Mouse (Mus musculus): ENCODE measurements around the gene Snx29. TPM values are rescaled to one million over a fixed set of nuclear protein-coding genes. Genes with fewer than 3 reads are reported as not detected.

Gene Snx29
- polyA plus RNA-seq, 1 experiment from 2014 or later, result 14.3 TPM

GRCm38 (mm10) chr16:11725901-11726300 lies 403.2 kb downstream of the Snx29 start:
- WGBS, result 90% methylated on average over 2 of the region's 2 CpGs
- no peak for ATAC-seq (ENCODE audit: low FRiP score)
- H3K27ac ChIP-seq, result no peak overlapping the region

GRCm38 (mm10) chr16:11727331-11727730 lies 404.6 kb downstream of the Snx29 start:
- Histone ChIP-seq H3K4me1 (replicated peaks; ENCODE audit: control insufficient read depth, insufficient read depth, low read length) (no peaks in the 10 kb centered on the region), H3K9ac (no peak overlapping the region), H3K4me3 (replicated peaks; ENCODE audit: low read length) (no peak overlapping the region), H3K36me3 (replicated peaks; ENCODE audit: control insufficient read depth, insufficient read depth) (no peaks in the 10 kb centered on the region), H3K9me3 (ENCODE audit: control insufficient read depth, low read length) (no peaks in the 10 kb centered on the region), H3K27me3 (ENCODE audit: control insufficient read depth, insufficient read depth, low read length) (no peaks in the 10 kb centered on the region), H3K27ac (no peak overlapping the region), H3K4me2 (replicated peaks) (no peak overlapping the region)
- 92% methylated on average over 9 of the region's 9 CpGs for WGBS
- DNase-seq (ENCODE audit: low spot score), result no peak
- no peak for ATAC-seq (ENCODE audit: low FRiP score)

More at GRCm38 (mm10) chr16:11725901-11726300, 403.2 kb downstream of the Snx29 start:
- no peak for DNase-seq (ENCODE audit: low spot score)
- Histone ChIP-seq H3K9ac (no peak overlapping the region), H3K4me3 (replicated peaks; ENCODE audit: low read length) (no peak overlapping the region), H3K9me3 (ENCODE audit: control insufficient read depth, low read length) (no peaks in the 10 kb centered on the region), H3K27me3 (ENCODE audit: control insufficient read depth, insufficient read depth, low read length) (no peaks in the 10 kb centered on the region), H3K36me3 (replicated peaks; ENCODE audit: control insufficient read depth, insufficient read depth) (no peaks in the 10 kb centered on the region), H3K4me2 (replicated peaks) (no peak overlapping the region), H3K4me1 (replicated peaks; ENCODE audit: control insufficient read depth, insufficient read depth, low read length) (no peaks in the 10 kb centered on the region)

GRCm38 (mm10) chr16:11728131-11728530 lies 405.4 kb downstream of the Snx29 start:
- Histone ChIP-seq H3K9ac (no peak overlapping the region), H3K9me3 (ENCODE audit: control insufficient read depth, low read length) (no peaks in the 10 kb centered on the region), H3K27me3 (ENCODE audit: control insufficient read depth, insufficient read depth, low read length) (no peaks in the 10 kb centered on the region), H3K36me3 (replicated peaks; ENCODE audit: control insufficient read depth, insufficient read depth) (no peaks in the 10 kb centered on the region), H3K4me3 (replicated peaks; ENCODE audit: low read length) (no peak overlapping the region), H3K4me1 (replicated peaks; ENCODE audit: control insufficient read depth, insufficient read depth, low read length) (no peaks in the 10 kb centered on the region), H3K27ac (no peak overlapping the region), H3K4me2 (replicated peaks) (no peak overlapping the region)
- WGBS, result 86% methylated on average over 3 of the region's 3 CpGs
- ATAC-seq (ENCODE audit: low FRiP score) (no peak), DNase-seq (ENCODE audit: low spot score) (no peak)

GRCm38 (mm10) chr16:11728627-11729026 lies 405.9 kb downstream of the Snx29 start:
- H3K27ac ChIP-seq, result no peak overlapping the region
- H3K4me2 ChIP-seq (replicated peaks), result no peak overlapping the region
- no peaks in the 10 kb centered on the region for H3K9me3 ChIP-seq (ENCODE audit: control insufficient read depth, low read length)
- H3K4me3 ChIP-seq (replicated peaks; ENCODE audit: low read length), result no peak overlapping the region
- no peak for ATAC-seq (ENCODE audit: low FRiP score)
- no peaks in the 10 kb centered on the region for H3K27me3 ChIP-seq (ENCODE audit: control insufficient read depth, insufficient read depth, low read length)
- H3K9ac ChIP-seq, result no peak overlapping the region
- WGBS, result 86% methylated on average over 3 of the region's 3 CpGs
- H3K4me1 ChIP-seq (replicated peaks; ENCODE audit: control insufficient read depth, insufficient read depth, low read length), result no peaks in the 10 kb centered on the region
- DNase-seq (ENCODE audit: low spot score), result no peak
- H3K36me3 ChIP-seq (replicated peaks; ENCODE audit: control insufficient read depth, insufficient read depth), result no peaks in the 10 kb centered on the region

DNA sequence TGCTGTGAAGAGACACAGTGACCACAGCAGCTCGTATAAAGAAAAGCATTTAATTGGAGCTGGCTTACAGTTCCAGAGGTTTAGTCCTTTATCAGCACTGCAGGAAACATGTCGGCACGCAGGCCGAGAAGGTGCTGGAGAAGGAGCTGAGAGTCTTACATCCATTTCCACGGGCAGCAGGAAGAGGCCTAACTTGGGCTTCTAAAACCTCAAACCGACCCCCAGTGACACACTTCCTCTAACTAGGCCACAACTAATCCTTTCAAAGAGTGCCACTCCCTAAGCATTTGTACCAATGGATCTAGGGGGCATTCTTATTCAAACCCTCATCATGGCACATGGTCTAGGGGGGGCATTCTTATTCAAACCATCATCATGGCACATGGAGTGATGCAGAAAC lies 406.4 kb downstream of the Snx29 start:
- DNase-seq (ENCODE audit: low spot score) (no peak), ATAC-seq (ENCODE audit: low FRiP score) (no peak)
- Histone ChIP-seq H3K4me1 (replicated peaks; ENCODE audit: control insufficient read depth, insufficient read depth, low read length) (no peaks in the 10 kb centered on the region), H3K27me3 (ENCODE audit: control insufficient read depth, insufficient read depth, low read length) (no peaks in the 10 kb centered on the region), H3K9ac (no peak overlapping the region), H3K27ac (no peak overlapping the region), H3K4me3 (replicated peaks; ENCODE audit: low read length) (no peak overlapping the region), H3K4me2 (replicated peaks) (no peak overlapping the region), H3K9me3 (ENCODE audit: control insufficient read depth, low read length) (no peaks in the 10 kb centered on the region), H3K36me3 (replicated peaks; ENCODE audit: control insufficient read depth, insufficient read depth) (no peaks in the 10 kb centered on the region)
- WGBS, result 85% methylated on average over 6 of the region's 6 CpGs

DNA sequence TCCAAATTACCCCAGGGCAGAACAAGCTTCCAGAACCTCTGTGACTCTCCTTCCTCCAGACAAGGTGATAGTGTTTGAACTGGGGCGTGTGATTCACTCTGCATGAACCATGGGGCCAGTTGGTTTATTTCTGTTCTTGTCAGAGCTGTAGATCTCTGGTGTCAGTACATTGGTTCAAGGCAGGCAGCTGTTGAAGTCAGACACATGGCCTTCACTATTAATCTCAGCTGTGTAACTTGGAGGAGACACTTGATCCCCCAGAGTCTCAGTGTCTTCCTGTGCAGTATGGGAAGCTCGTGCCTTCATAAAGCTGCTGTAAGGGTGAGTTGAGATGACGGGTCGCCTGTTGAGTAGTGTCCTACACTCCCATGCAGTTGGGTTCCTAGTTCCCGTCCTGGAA lies 407.1 kb downstream of the Snx29 start:
- ATAC-seq (ENCODE audit: low FRiP score) (no peak), DNase-seq (ENCODE audit: low spot score) (no peak)
- Histone ChIP-seq H3K36me3 (replicated peaks; ENCODE audit: control insufficient read depth, insufficient read depth) (no peaks in the 10 kb centered on the region), H3K4me1 (replicated peaks; ENCODE audit: control insufficient read depth, insufficient read depth, low read length) (no peaks in the 10 kb centered on the region), H3K27me3 (ENCODE audit: control insufficient read depth, insufficient read depth, low read length) (no peaks in the 10 kb centered on the region), H3K27ac (no peak overlapping the region), H3K4me3 (replicated peaks; ENCODE audit: low read length) (no peak overlapping the region), H3K4me2 (replicated peaks) (no peak overlapping the region), H3K9ac (no peak overlapping the region), H3K9me3 (ENCODE audit: control insufficient read depth, low read length) (no peaks in the 10 kb centered on the region)
- WGBS, result 91% methylated on average over 5 of the region's 5 CpGs

DNA sequence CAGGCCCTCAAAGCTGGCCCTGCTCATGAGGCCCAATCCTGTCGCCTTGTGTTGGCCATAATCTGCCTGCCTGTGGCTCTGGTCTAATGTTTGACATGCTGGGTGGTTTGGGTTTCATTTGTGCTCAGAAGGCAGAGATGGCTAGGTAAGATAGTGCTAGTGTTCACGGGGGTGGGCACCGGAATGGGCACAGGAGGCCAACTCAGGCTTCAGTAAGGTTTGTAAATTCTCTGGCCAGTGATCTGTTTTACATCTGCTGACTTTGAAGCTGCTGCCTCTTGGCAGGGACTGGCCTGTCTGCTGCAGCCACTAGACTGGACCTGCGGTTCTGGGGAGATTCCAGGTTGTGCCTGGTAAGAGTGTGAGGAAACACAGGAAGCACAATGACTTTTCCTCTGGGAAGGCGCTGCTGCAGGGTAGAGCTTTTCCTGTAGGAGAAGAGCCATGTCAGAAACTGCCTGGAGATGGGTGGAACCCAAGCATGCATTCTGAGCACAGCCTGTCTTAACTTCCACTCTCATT lies 408.4 kb downstream of the Snx29 start:
- WGBS, result 91% methylated on average over 5 of the region's 5 CpGs

DNA sequence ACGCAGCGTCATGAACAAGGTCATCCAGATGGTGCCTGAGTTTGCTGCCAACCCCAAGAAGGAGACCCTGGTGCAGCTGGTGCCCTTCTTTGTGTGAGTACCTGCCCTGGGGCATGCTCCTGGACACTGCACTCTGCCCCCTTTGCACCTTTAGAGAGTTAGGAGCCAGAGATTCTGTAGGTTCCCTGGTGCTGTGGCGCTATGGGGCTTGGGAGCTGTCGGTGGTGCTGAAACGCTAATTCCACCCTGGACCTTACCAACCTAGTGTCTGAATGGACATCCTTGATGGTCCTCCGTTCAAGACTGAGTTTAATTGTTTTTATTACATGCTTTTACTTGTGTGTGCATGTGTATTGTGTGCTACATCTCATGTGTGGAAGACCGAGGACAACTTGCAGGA lies 415.6 kb downstream of the Snx29 start:
- no peaks in the 10 kb centered on the region for H3K27me3 ChIP-seq (ENCODE audit: control insufficient read depth, insufficient read depth, low read length)
- H3K4me1 ChIP-seq (replicated peaks; ENCODE audit: control insufficient read depth, insufficient read depth, low read length), result no peaks in the 10 kb centered on the region
- H3K36me3 ChIP-seq (replicated peaks; ENCODE audit: control insufficient read depth, insufficient read depth), result no peaks in the 10 kb centered on the region
- no peak for ATAC-seq (ENCODE audit: low FRiP score)
- WGBS, result 59% methylated on average over 7 of the region's 7 CpGs
- H3K9ac ChIP-seq, result no peak overlapping the region
- no peak overlapping the region for H3K4me3 ChIP-seq (replicated peaks; ENCODE audit: low read length)
- no peaks in the 10 kb centered on the region for H3K9me3 ChIP-seq (ENCODE audit: control insufficient read depth, low read length)
- no peak overlapping the region for H3K27ac ChIP-seq
- H3K4me2 ChIP-seq (replicated peaks), result no peak overlapping the region
- DNase-seq (ENCODE audit: low spot score), result no peak

More for the DNA sequence above, 408.4 kb downstream of the Snx29 start:
- no peaks in the 10 kb centered on the region for H3K4me1 ChIP-seq (replicated peaks; ENCODE audit: control insufficient read depth, insufficient read depth, low read length)
- ATAC-seq (ENCODE audit: low FRiP score) (no peak), DNase-seq (ENCODE audit: low spot score) (no peak)
- H3K36me3 ChIP-seq (replicated peaks; ENCODE audit: control insufficient read depth, insufficient read depth), result no peaks in the 10 kb centered on the region
- H3K4me3 ChIP-seq (replicated peaks; ENCODE audit: low read length), result no peak overlapping the region
- no peak overlapping the region for H3K9ac ChIP-seq
- H3K27me3 ChIP-seq (ENCODE audit: control insufficient read depth, insufficient read depth, low read length), result no peaks in the 10 kb centered on the region
- H3K27ac ChIP-seq, result no peak overlapping the region
- no peak overlapping the region for H3K4me2 ChIP-seq (replicated peaks)
- no peaks in the 10 kb centered on the region for H3K9me3 ChIP-seq (ENCODE audit: control insufficient read depth, low read length)

DNA sequence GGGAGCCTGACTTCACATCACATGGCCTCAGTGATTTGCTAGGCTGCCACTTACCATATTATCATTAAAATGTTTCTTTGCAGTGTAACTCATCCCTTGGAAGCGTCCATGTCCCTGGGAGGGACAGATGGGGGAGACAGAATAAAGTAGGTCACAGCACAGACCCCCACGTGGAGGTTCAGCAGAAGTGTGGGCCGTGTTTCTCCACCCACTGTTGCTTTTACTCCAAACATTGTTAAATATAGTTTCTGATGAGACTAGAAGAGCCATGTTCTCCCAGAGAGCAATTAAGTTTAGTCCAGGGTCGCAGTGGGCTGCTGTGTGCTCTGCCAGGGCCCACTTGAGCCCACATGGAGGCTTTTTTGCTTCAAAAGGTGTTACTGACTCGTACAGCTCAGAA lies 419.2 kb downstream of the Snx29 start:
- WGBS, result 83% methylated on average over 5 of the region's 5 CpGs
- no peak for ATAC-seq (ENCODE audit: low FRiP score)
- Histone ChIP-seq H3K4me2 (replicated peaks) (no peak overlapping the region), H3K9ac (no peak overlapping the region), H3K9me3 (ENCODE audit: control insufficient read depth, low read length) (no peaks in the 10 kb centered on the region), H3K36me3 (replicated peaks; ENCODE audit: control insufficient read depth, insufficient read depth) (no peaks in the 10 kb centered on the region), H3K4me1 (replicated peaks; ENCODE audit: control insufficient read depth, insufficient read depth, low read length) (no peaks in the 10 kb centered on the region), H3K4me3 (replicated peaks; ENCODE audit: low read length) (no peak overlapping the region), H3K27me3 (ENCODE audit: control insufficient read depth, insufficient read depth, low read length) (no peaks in the 10 kb centered on the region), H3K27ac (no peak overlapping the region)
- DNase-seq (ENCODE audit: low spot score), result no peak

- DNase-seq (ENCODE audit: low spot score) (no peak), ATAC-seq (ENCODE audit: low FRiP score) (no peak)
- no peaks in the 10 kb centered on the region for H3K4me1 ChIP-seq (replicated peaks; ENCODE audit: control insufficient read depth, insufficient read depth, low read length)
- H3K4me3 ChIP-seq (replicated peaks; ENCODE audit: low read length), result no peak overlapping the region
- no peaks in the 10 kb centered on the region for H3K36me3 ChIP-seq (replicated peaks; ENCODE audit: control insufficient read depth, insufficient read depth)
- H3K27ac ChIP-seq, result no peak overlapping the region
- 89% methylated on average over 7 of the region's 7 CpGs for WGBS
- no peak overlapping the region for H3K9ac ChIP-seq
- no peak overlapping the region for H3K4me2 ChIP-seq (replicated peaks)
- H3K27me3 ChIP-seq (ENCODE audit: control insufficient read depth, insufficient read depth, low read length), result no peaks in the 10 kb centered on the region
- no peaks in the 10 kb centered on the region for H3K9me3 ChIP-seq (ENCODE audit: control insufficient read depth, low read length)
Observed at GRCm38 (mm10) chr16:11742351-11742750, 419.6 kb downstream of the Snx29 start.
